ENCODE assay signal across 17 mouse cellular contexts in the genomic region with DNA sequence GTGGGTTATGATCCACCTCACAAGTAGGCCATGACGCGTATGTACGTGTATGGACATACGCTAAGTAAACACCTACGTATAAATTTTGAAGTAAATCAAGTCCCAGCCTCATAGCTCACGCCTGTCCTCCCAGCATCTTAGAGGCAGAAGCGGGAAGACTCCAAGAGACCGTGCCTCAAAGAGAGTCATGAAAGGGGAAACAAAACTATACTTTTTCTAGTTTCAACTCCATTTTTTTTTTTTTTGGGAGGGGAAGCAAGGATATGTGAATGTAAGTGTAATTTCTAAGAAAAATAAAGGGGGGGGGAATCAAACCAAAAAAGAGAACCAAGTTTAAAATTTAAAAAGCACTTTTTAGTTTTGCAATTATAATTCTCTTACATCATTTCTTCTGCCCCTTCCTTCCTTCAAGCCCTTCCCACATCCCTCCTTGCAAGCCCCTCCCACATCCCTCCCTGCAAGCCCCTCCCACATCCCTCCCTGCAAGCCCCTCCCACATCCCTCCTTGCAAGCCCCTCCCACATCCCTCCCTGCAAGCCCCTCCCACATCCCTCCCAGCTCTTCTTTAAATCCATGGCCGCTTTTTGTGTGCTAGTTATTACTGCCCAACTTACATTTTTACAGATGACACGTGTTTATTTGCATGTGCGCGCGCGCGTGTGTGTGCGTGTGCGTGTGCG.
DNase-seq lines count a peak whose midpoint lies in the region; ATAC-seq and TF ChIP-seq lines count a peak whose summit lies in the region.
"Had no signal": no experiment of that assay in that cellular context is flagged by ENCODE, and none has a peak within 500 bp of the region (broad histone marks: within the 10 kb centered on the region; RNA-seq: fewer than 3 reads in every experiment).

No protein-coding gene starts in this region.

- H3K9me3 ChIP-seq in midbrain, embryonic 10.5 days (replicated peaks): no peaks in the 10 kb centered on the region
- H3K9me3 ChIP-seq in midbrain, postnatal 0 days (ENCODE audit: low read length): no peaks in the 10 kb centered on the region
- H3K9me3 ChIP-seq in hindbrain, embryonic 14.5 days (ENCODE audit: control insufficient read depth, low read length): no peaks in the 10 kb centered on the region
- no peaks in the 10 kb centered on the region for H3K9me3 ChIP-seq in midbrain, embryonic 14.5 days (ENCODE audit: control insufficient read depth, low read length)
- H3K9me3 ChIP-seq: neural tube, embryonic 12.5 days; stomach, embryonic 15.5 days had no signal

- DNase-seq in midbrain, embryonic 10.5 days (ENCODE audit: low spot score): no peak
- no peak for DNase-seq in midbrain, postnatal 0 days (ENCODE audit: low spot score)
- DNase-seq in ZHBTc4 (ENCODE audit: low read depth, low spot score): peak; percentile 77
- no peak for DNase-seq in hindbrain, embryonic 14.5 days (ENCODE audit: low spot score)
- no peak for DNase-seq in midbrain, embryonic 14.5 days
- DNase-seq in left cerebral cortex, adult 8-10 months (ENCODE audit: low spot score in 2 of 2): no peak
- DNase-seq in layer of hippocampus, postnatal 10 days (ENCODE audit: low spot score in 2 of 2): no peak
- DNase-seq: cerebellum, adult 11 months; gastrocnemius, adult 2 months; heart, postnatal 36 days; kidney, adult 18-20 months; kidney, postnatal 4 days; thymus, postnatal 36 days had no signal

- peaks cover 49% of the 10 kb centered on the region for H3K4me1 ChIP-seq in midbrain, embryonic 10.5 days
- peaks cover 6% of the 10 kb centered on the region; the same call in 1 of the 2 replicates for H3K4me1 ChIP-seq in midbrain, postnatal 0 days (ENCODE audit: insufficient read depth, low read length)
- peaks cover 47% of the 10 kb centered on the region for H3K4me1 ChIP-seq in hindbrain, embryonic 14.5 days (replicated peaks; ENCODE audit: control insufficient read depth, insufficient read depth, low read length)
- H3K4me1 ChIP-seq in midbrain, embryonic 14.5 days (ENCODE audit: control insufficient read depth, insufficient read depth, low read length): peaks cover 45% of the 10 kb centered on the region
- H3K4me1 ChIP-seq: stomach, embryonic 15.5 days had no signal

- no peaks in the 10 kb centered on the region for H3K27me3 ChIP-seq in midbrain, embryonic 10.5 days (ENCODE audit: low read depth, poor library complexity, severe bottlenecking)
- H3K27me3 ChIP-seq in midbrain, postnatal 0 days (ENCODE audit: insufficient read depth, low read length): no peaks in the 10 kb centered on the region
- no peaks in the 10 kb centered on the region for H3K27me3 ChIP-seq in hindbrain, embryonic 14.5 days (ENCODE audit: control insufficient read depth, insufficient read depth, low read length)
- H3K27me3 ChIP-seq in midbrain, embryonic 14.5 days (ENCODE audit: control insufficient read depth, insufficient read depth, low read length): no peaks in the 10 kb centered on the region
- H3K27me3 ChIP-seq: neural tube, embryonic 12.5 days; stomach, embryonic 15.5 days had no signal

- no peak overlapping the region for H3K4me2 ChIP-seq in midbrain, postnatal 0 days (ENCODE audit: low read depth, low read length, poor library complexity, severe bottlenecking)
- no peak overlapping the region for H3K4me2 ChIP-seq in hindbrain, embryonic 14.5 days (replicated peaks)
- H3K4me2 ChIP-seq in midbrain, embryonic 14.5 days (ENCODE audit: low read length): no peak overlapping the region
- H3K4me2 ChIP-seq: neural tube, embryonic 12.5 days; stomach, embryonic 15.5 days had no signal

- 90% methylated on average over 18 of the region's 18 CpGs for WGBS in midbrain, embryonic 10.5 days
- WGBS in midbrain, postnatal 0 days: 92% methylated on average over 18 of the region's 18 CpGs
- 92% methylated on average over 18 of the region's 18 CpGs for WGBS in hindbrain, embryonic 14.5 days
- WGBS in midbrain, embryonic 14.5 days: 95% methylated on average over 18 of the region's 18 CpGs

- peaks cover 41% of the 10 kb centered on the region for H3K36me3 ChIP-seq in midbrain, embryonic 10.5 days
- H3K36me3 ChIP-seq in midbrain, postnatal 0 days (ENCODE audit: insufficient read depth, low read length): peaks cover 5% of the 10 kb centered on the region; the same call in 1 of the 2 replicates
- peaks cover 24% of the 10 kb centered on the region for H3K36me3 ChIP-seq in hindbrain, embryonic 14.5 days (replicated peaks; ENCODE audit: control insufficient read depth, insufficient read depth)
- H3K36me3 ChIP-seq in midbrain, embryonic 14.5 days (ENCODE audit: control insufficient read depth, insufficient read depth, low read length): peaks cover 21% of the 10 kb centered on the region
- H3K36me3 ChIP-seq: stomach, embryonic 15.5 days had no signal

- no peak overlapping the region for H3K4me3 ChIP-seq in midbrain, embryonic 10.5 days
- no peak overlapping the region for H3K4me3 ChIP-seq in midbrain, postnatal 0 days (ENCODE audit: low read depth, low read length)
- no peak overlapping the region for H3K4me3 ChIP-seq in hindbrain, embryonic 14.5 days (replicated peaks; ENCODE audit: low read length)
- no peak overlapping the region for H3K4me3 ChIP-seq in midbrain, embryonic 14.5 days (replicated peaks; ENCODE audit: low read depth, low read length)
- H3K4me3 ChIP-seq: erythroblast, embryonic 14.5 days; gastrocnemius, adult 2 months; neural tube, embryonic 12.5 days; stomach, embryonic 15.5 days had no signal

- no peak for TF ChIP-seq CTCF in midbrain, postnatal 0 days (IDR thresholded peaks at IDR 0.05)

- H3K9ac ChIP-seq in midbrain, postnatal 0 days (replicated peaks; ENCODE audit: low read length, poor library complexity, severe bottlenecking): no peak overlapping the region
- H3K9ac ChIP-seq in hindbrain, embryonic 14.5 days: no peak overlapping the region
- H3K9ac ChIP-seq in midbrain, embryonic 14.5 days (replicated peaks; ENCODE audit: low read length): no peak overlapping the region
- H3K9ac ChIP-seq: neural tube, embryonic 12.5 days; stomach, embryonic 15.5 days had no signal

- 0 out of 2 replicates have a peak overlapping the region, but pooled peaks have one; percentile 65 for H3K27ac ChIP-seq in midbrain, embryonic 10.5 days (replicated peaks)
- no peak overlapping the region for H3K27ac ChIP-seq in midbrain, postnatal 0 days (ENCODE audit: low read depth, low read length)
- H3K27ac ChIP-seq in hindbrain, embryonic 14.5 days: peak overlapping the region; percentile 83; the same call in 1 of the 2 replicates
- H3K27ac ChIP-seq in midbrain, embryonic 14.5 days (replicated peaks; ENCODE audit: low read depth, low read length): peak overlapping the region; percentile 90
- H3K27ac ChIP-seq: gastrocnemius, adult 2 months; stomach, embryonic 15.5 days had no signal

- ATAC-seq in midbrain, postnatal 0 days (ENCODE audit: low FRiP score): no peak
- no peak for ATAC-seq in hindbrain, embryonic 14.5 days (ENCODE audit: low FRiP score)
- no peak for ATAC-seq in midbrain, embryonic 14.5 days (ENCODE audit: low FRiP score, low TSS enrichment)
- ATAC-seq: activated CD4-positive, CD25-positive, alpha-beta regulatory T cell, adult 4 months had no signal
